Mouse (Mus musculus) E14TG2a.4 (cell line): ENCODE measurements around the gene Ddx25.

ENCODE experiments used
- H3K27me3 ChIP-seq: 2 replicates; pipeline ENCODE4 v1.6.1; 2014; ENCODE audit warnings: low read length, control low read depth; ENCODE audit not compliant: insufficient read depth
- H3K36me3 ChIP-seq: 2 replicates; pipeline ENCODE4 v1.6.1; 2014; ENCODE audit warnings: low read length, control low read depth; ENCODE audit not compliant: insufficient read depth
- H3K4me1 ChIP-seq: replicated peaks from 2 replicates; pipeline ENCODE4 v1.6.1; 2014; ENCODE audit warnings: low read depth, low read length, control low read depth
- H3K4me3 ChIP-seq: replicated peaks from 2 replicates; pipeline ENCODE4 v1.5.1; 2014; ENCODE audit warnings: mild to moderate bottlenecking, low read length
- H3K9me3 ChIP-seq: 2 replicates; pipeline ENCODE4 v1.6.1; 2014; ENCODE audit warnings: low read length, control low read depth
- CTCF ChIP-seq: conservative IDR thresholded peaks from 2 replicates; pipeline ENCODE4 v1.5.1; 2014; ENCODE audit warnings: low read length
- NANOG ChIP-seq: IDR thresholded peaks from 2 replicates; pipeline ENCODE4 v1.6.1; 2014; ENCODE audit warnings: borderline replicate concordance, low read length, mixed read lengths
- POU5F1 ChIP-seq: IDR thresholded peaks from 2 replicates; pipeline ENCODE4 v1.6.1; 2014; ENCODE audit warnings: low read length, borderline replicate concordance

The Ddx25 gene

GRCm38 (mm10) chr9:35493733-35494092 lies 64.6 kb downstream of the Ddx25 start:
- Histone ChIP-seq H3K4me3 (no peak overlapping the region), H3K27me3 (no peaks in the 10 kb centered on the region), H3K9me3 (no peaks in the 10 kb centered on the region), H3K4me1 (peaks cover 14% of the 10 kb centered on the region), H3K36me3 (no peaks in the 10 kb centered on the region)
- no peak for TF ChIP-seq CTCF
- TF ChIP-seq NANOG = no peak
- no peak for TF ChIP-seq POU5F1

- H3K36me3 ChIP-seq = no peaks in the 10 kb centered on the region
- H3K4me3 ChIP-seq = no peak overlapping the region
- TF ChIP-seq POU5F1 (no peak), NANOG (no peak), CTCF (no peak)
- no peaks in the 10 kb centered on the region for H3K27me3 ChIP-seq
- peaks cover 14% of the 10 kb centered on the region for H3K4me1 ChIP-seq
- no peaks in the 10 kb centered on the region for H3K9me3 ChIP-seq
Observed at GRCm38 (mm10) chr9:35493033-35493732, 65.1 kb downstream of the Ddx25 start.

- Histone ChIP-seq H3K4me3 (no peak overlapping the region), H3K27me3 (no peaks in the 10 kb centered on the region), H3K9me3 (no peaks in the 10 kb centered on the region), H3K36me3 (no peaks in the 10 kb centered on the region), H3K4me1 (peaks cover 14% of the 10 kb centered on the region)
- TF ChIP-seq CTCF = no peak
- no peak for TF ChIP-seq POU5F1
- no peak for TF ChIP-seq NANOG
Observed at GRCm38 (mm10) chr9:35491109-35491866, 67.0 kb downstream of the Ddx25 start.

- no peaks in the 10 kb centered on the region for H3K36me3 ChIP-seq
- TF ChIP-seq CTCF (no peak), NANOG (no peak), POU5F1 (no peak)
- H3K9me3 ChIP-seq = no peaks in the 10 kb centered on the region
- H3K4me1 ChIP-seq = no peaks in the 10 kb centered on the region
- H3K27me3 ChIP-seq = no peaks in the 10 kb centered on the region
- H3K4me3 ChIP-seq = no peak overlapping the region
Observed at GRCm38 (mm10) chr9:35488496-35488895, 69.8 kb downstream of the Ddx25 start.
